Mouse (Mus musculus): ENCODE results near the gene Rnf225.
"Not testable (repeated sequence)": the region's sequence is repeated elsewhere in the genome, so short reads cannot be mapped to it uniquely, and the experiment has no call there.

Gene Rnf225

GRCm38 (mm10) chr7:12933615-12934140, 6.5 kb downstream of the Rnf225 start:
- DNase-seq: no peak

- no peak for DNase-seq
Observed at GRCm38 (mm10) chr7:12934808-12935207, 7.6 kb downstream of the Rnf225 start.

- DNase-seq: not testable (repeated sequence)
Observed at GRCm38 (mm10) chr7:12937254-12937803, 10.1 kb downstream of the Rnf225 start.

GRCm38 (mm10) chr7:12940599-12940998, 13.4 kb downstream of the Rnf225 start:
- no peak for DNase-seq

GRCm38 (mm10) chr7:12943488-12943887, 16.3 kb downstream of the Rnf225 start:
- peak; percentile 63 for DNase-seq

- DNase-seq: peak; percentile 89
Observed at GRCm38 (mm10) chr7:12949032-12949871, 22.0 kb downstream of the Rnf225 start.

GRCm38 (mm10) chr7:12949872-12950229, 22.6 kb downstream of the Rnf225 start:
- no peak for DNase-seq

GRCm38 (mm10) chr7:12954896-12955295, 27.7 kb downstream of the Rnf225 start:
- no peak for DNase-seq

- no peak for DNase-seq
Observed at GRCm38 (mm10) chr7:12957511-12957910, 30.3 kb downstream of the Rnf225 start.

- DNase-seq: no peak
Observed at GRCm38 (mm10) chr7:12958948-12959347, 31.7 kb downstream of the Rnf225 start.

- DNase-seq: no peak
Observed at GRCm38 (mm10) chr7:12959718-12960117, 32.5 kb downstream of the Rnf225 start.

GRCm38 (mm10) chr7:12961511-12962141, 34.4 kb downstream of the Rnf225 start:
- peak; percentile 75 for DNase-seq

GRCm38 (mm10) chr7:12965678-12966091, 38.5 kb downstream of the Rnf225 start, which contains the start of gene Zfp324:
TSS of gene Zfp324 (plus strand) at chr7:12965838.
- peak; percentile 90 for DNase-seq

GRCm38 (mm10) chr7:12966104-12966845, 39.1 kb downstream of the Rnf225 start:
- peak; percentile 86 for DNase-seq

- no peak for DNase-seq
Observed at GRCm38 (mm10) chr7:12970906-12971305, 43.7 kb downstream of the Rnf225 start.

GRCm38 (mm10) chr7:12977682-12978389, 50.6 kb downstream of the Rnf225 start, which contains the start of gene Zfp446:
TSS of gene Zfp446 (plus strand) at chr7:12977848.
- DNase-seq: peak; percentile 96

- peak; percentile 35 for DNase-seq
Observed at GRCm38 (mm10) chr7:12978931-12979722, 51.9 kb downstream of the Rnf225 start.

- no peak for DNase-seq
Observed at GRCm38 (mm10) chr7:12979776-12980175, 52.6 kb downstream of the Rnf225 start.

- DNase-seq: no peak
Observed at GRCm38 (mm10) chr7:12980291-12980690, 53.1 kb downstream of the Rnf225 start.

Data from thymus, postnatal 4 days (tissue).